Mouse (Mus musculus) neural tube, embryonic 13.5 days (tissue): Measurements from ENCODE around the gene Med25. TPM values are rescaled to one million over a fixed set of nuclear protein-coding genes. Genes with fewer than 3 reads are reported as not detected.

Experiments used
- ATAC-seq: fragments of 200-750 bp; cut with Nextera tagmentation; 2 replicates; pipeline ENCODE4 v1.8.0; 2017; ENCODE audit warnings: low read depth, mild to moderate bottlenecking, moderate TSS enrichment, moderate library complexity
- H3K27ac ChIP-seq: fragments of 300-500 bp; sonication (generic); replicated peaks from 2 replicates; pipeline ENCODE4 v1.5.1; 2015; ENCODE audit warnings: moderate library complexity, mild to moderate bottlenecking, inconsistent platforms
- H3K27me3 ChIP-seq: fragments of 300-500 bp; sonication (generic); 2 replicates; pipeline ENCODE4 v1.6.1; 2015; ENCODE audit warnings: mild to moderate bottlenecking, inconsistent platforms
- H3K36me3 ChIP-seq: fragments of 300-500 bp; sonication (generic); 2 replicates; pipeline ENCODE4 v1.6.1; 2015; ENCODE audit warnings: mild to moderate bottlenecking, inconsistent platforms
- H3K4me1 ChIP-seq: fragments of 300-500 bp; sonication (generic); replicated peaks from 2 replicates; pipeline ENCODE4 v1.6.1; 2015; ENCODE audit warnings: inconsistent platforms
- H3K4me2 ChIP-seq: fragments of 300-500 bp; sonication (generic); 2 replicates; pipeline ENCODE4 v1.6.1; 2015; ENCODE audit warnings: inconsistent platforms, mild to moderate bottlenecking, moderate library complexity
- H3K4me3 ChIP-seq: fragments of 300-500 bp; sonication (generic); 2 replicates; pipeline ENCODE4 v1.5.1; 2015; ENCODE audit warnings: mild to moderate bottlenecking, inconsistent platforms
- H3K9ac ChIP-seq: fragments of 300-500 bp; sonication (generic); 2 replicates; pipeline ENCODE4 v1.6.1; 2015; ENCODE audit warnings: moderate library complexity, mild to moderate bottlenecking, inconsistent platforms
- H3K9me3 ChIP-seq: fragments of 300-500 bp; sonication (generic); 2 replicates; pipeline ENCODE4 v1.6.1; 2016; ENCODE audit warnings: inconsistent platforms
- WGBS: fragments of 180-500 bp; shearing (Covaris S2); methylation state at CpG from one replicate; pipeline ENCODE4 v1.1.7; 2015; 5-methylcytosine and 5-hydroxymethylcytosine counted together
- polyA plus RNA-seq: library from polyadenylated mRNA; unstranded; fragments of >200 nt; fragmentation: Nextera tagmentation; extraction: Ambion mirVana; gene quantifications from 2 replicates; pipeline ENCODE4 v1.2.1, GENCODE M21; 2015

The Med25 gene
- polyA plus RNA-seq, 1 experiment from 2014 or later = 138 TPM

DNA sequence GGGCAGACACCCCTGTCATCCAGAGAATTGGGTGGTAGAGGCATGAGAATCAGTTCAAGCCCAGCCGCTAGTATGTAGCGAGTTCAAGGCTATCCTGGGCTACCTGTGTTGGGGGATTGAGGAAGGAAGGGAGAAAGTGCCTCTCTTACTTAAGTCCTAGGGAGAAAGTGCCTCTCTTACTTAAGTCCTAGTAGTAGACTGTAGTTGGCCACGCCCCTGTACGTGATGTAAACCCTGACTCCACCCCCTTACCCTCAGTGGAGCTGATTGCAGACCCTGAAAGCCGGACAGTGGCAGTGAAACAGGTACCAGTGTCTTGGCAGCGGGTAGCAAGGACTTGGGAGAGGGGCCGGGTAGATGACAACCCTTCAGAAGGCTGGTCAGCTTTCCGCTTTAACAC, 34.6 kb downstream of the Med25 start:
- Histone ChIP-seq H3K27ac (peak overlapping the region; percentile 95), H3K9ac (peak overlapping the region; percentile 93), H3K4me1 (peaks cover 67% of the 10 kb centered on the region), H3K4me2 (peak overlapping the region; percentile 97), H3K9me3 (no peaks in the 10 kb centered on the region), H3K36me3 (peaks cover 25% of the 10 kb centered on the region), H3K4me3 (peak overlapping the region; percentile 73), H3K27me3 (no peaks in the 10 kb centered on the region)
- no peak for ATAC-seq
- 29% methylated on average over 8 of the region's 8 CpGs for WGBS

DNA sequence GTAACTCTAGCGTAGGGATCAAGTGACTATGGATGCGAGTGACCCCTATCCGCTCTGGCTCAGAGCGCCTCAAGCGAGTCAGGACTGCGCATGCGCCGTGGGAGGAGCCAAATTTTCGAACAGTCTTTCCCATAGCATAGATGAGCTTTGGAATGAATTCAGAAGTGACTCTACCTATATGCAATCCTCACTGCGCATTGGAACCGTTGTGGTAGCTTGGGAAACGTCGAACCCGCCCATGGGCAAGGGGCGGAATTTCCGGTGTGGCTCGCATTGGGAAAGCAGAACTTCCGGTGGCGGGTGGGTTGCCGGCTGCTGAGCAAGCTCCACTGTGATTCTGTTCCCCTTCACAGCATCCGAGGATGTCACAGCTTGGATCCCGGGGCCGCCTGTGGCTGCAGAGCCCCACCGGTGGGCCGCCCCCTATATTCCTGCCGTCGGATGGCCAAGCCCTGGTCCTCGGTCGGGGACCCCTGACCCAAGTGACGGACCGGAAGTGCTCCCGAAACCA, 35.4 kb downstream of the Med25 start, which contains the start of gene Pnkp:
Pnkp (plus strand) TSS at position 98 of the 511 bp plus-strand sequence.
- ATAC-seq = peak; percentile 36
- Histone ChIP-seq H3K36me3 (peaks cover 23% of the 10 kb centered on the region), H3K4me3 (peak within 1 kb of the TSS; percentile 73), H3K27me3 (no peaks in the 10 kb centered on the region), H3K27ac (peak within 1 kb of the TSS; percentile 95), H3K4me2 (peak within 1 kb of the TSS; percentile 97), H3K9me3 (no peaks in the 10 kb centered on the region), H3K9ac (peak within 1 kb of the TSS; percentile 93), H3K4me1 (peaks cover 73% of the 10 kb centered on the region)
- WGBS = under 1% methylated on average over 32 of the region's 32 CpGs

DNA sequence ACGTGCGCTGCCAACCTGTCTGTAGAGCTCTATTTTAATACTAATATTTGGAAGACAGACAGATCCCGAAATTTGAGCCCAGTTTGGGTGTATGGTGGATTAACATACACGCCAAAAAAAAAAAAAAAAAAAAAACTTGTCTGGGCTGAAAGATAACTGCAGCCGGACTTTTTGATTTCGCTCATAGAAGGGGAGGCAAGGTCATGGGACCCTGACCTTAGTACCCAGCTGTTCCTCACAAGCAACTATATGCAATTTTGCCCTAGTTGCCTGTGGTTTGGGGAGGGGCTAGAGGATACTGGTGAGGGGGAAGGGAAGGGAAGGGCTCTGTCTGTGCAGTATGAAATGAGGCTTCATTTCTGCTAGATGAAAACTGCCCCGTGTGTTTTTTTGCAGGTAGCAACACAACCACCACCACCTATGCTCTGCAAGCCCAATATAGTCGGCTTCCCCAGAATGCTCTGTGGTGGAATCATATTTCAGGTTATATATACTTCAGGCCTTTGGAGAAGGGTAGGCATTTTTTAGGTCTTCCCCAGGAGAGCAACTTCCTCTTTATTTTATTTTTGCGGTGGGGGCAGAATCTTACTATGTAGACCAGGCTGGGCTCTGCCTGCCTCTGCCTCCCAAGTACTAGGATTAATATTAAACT, 36.1 kb downstream of the Med25 start:
- Histone ChIP-seq H3K9ac (peak overlapping the region; percentile 93), H3K4me2 (peak overlapping the region; percentile 97), H3K4me3 (peak overlapping the region; percentile 73), H3K36me3 (peaks cover 16% of the 10 kb centered on the region), H3K27me3 (no peaks in the 10 kb centered on the region), H3K9me3 (no peaks in the 10 kb centered on the region), H3K4me1 (peaks cover 73% of the 10 kb centered on the region), H3K27ac (peak overlapping the region; percentile 95)
- no peak for ATAC-seq
- WGBS = 66% methylated on average over 9 of the region's 9 CpGs

DNA sequence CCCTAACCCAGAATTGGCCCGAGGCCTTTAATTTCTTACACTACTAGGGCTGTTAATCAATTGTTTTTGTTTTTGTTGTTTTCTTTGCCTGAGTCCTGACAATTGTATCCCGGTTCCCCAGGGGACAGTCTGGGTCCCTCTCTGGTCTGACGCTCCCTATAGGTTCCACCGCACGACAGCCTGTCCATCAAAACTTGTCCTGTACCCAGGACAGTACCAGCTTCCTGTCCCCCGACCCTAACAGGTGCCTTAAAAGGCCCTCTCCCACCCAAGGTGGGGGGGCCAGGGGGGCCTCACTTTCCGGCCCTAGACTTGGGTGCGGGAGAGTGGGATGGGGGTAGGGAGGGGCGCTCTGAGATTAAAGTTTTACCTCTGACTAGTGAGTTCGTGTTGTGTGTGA, 37.5 kb downstream of the Med25 start:
- Histone ChIP-seq H3K4me2 (peak overlapping the region; percentile 77), H3K9ac (peak overlapping the region; percentile 81), H3K27me3 (no peaks in the 10 kb centered on the region), H3K4me3 (peak overlapping the region; percentile 43), H3K4me1 (peaks cover 72% of the 10 kb centered on the region), H3K9me3 (no peaks in the 10 kb centered on the region), H3K36me3 (peaks cover 16% of the 10 kb centered on the region), H3K27ac (peak overlapping the region; percentile 93)
- no peak for ATAC-seq
- WGBS = 37% methylated on average over 10 of the region's 10 CpGs

DNA sequence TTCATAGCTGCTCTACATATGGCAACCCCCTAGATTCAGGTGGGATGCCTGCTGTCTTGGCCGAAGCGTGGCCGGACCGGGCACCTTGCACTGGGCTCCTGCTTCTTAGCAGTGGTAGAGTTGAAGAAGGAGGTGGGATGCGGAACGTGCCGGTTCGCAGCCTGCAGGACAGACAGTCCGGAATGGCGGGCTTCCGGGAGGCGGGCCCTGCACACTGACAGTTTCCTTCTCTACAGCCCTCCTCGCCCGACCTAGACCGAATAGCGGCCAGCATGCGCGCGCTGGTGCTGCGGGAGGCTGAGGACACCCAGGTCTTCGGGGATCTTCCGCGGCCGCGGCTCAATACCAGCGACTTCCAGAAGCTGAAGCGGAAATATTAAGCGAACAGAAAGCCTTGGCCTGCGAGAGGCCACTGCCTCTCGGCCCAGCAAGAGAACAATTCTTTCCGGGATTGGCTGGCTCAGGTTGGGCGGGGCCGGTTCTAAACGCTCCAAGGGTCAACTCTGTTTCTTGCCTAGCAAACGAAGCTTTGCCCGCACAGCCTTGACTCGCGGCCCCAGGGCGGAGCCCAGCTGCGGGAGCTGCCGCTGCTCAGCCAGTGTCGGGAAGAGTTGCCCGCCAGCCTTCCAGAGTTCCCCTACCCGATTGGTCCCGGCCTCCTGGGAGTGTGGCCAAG, 38.0 kb downstream of the Med25 start:
- Histone ChIP-seq H3K4me2 (peak overlapping the region; percentile 77), H3K27ac (peak overlapping the region; percentile 93), H3K36me3 (peaks cover 16% of the 10 kb centered on the region), H3K27me3 (no peaks in the 10 kb centered on the region), H3K4me3 (peak overlapping the region; percentile 43), H3K9ac (peak overlapping the region; percentile 81), H3K9me3 (no peaks in the 10 kb centered on the region), H3K4me1 (peaks cover 72% of the 10 kb centered on the region)
- 0 out of 2 replicates have a peak, but pooled peaks have one; percentile 1 for ATAC-seq
- under 1% methylated on average over 45 of the region's 45 CpGs for WGBS

DNA sequence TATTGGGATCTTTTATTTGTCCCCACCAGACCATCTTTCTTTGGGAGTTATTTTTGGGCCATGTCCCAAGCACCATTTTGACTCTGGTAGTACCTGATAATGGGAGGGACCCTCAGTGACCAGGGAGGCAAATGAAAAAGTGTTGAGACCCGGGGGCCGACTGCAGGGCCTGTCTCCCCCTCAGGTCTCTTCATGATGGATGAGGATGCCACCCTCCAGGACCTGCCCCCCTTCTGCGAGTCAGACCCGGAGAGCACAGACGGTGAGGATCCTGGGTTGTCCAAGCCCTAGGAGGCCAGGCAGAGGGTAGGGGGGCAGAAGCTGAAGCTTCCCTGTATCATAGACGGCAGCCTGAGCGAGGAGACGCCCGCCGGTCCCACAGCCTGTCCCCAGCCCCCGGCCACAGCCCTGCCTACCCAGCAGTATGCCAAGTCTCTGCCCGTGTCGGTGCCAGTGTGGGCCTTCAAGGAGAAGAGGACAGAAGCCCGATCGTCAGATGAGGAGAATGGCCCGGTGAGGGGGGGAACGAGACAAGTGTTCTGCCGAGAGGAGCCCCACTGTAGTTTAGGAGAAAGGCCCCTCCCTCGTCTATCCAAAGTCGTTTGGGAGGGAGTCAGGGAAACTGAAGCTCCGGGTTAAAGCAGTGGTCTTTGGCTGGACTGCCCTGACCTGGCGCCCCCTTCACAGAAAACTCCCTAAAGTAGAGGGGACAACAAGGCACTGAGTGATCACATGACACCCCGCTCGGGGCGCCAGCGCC, 38.7 kb downstream of the Med25 start:
- Histone ChIP-seq H3K27ac (peak overlapping the region; percentile 93), H3K9ac (peak overlapping the region; percentile 81), H3K4me2 (peak overlapping the region; percentile 77), H3K9me3 (no peaks in the 10 kb centered on the region), H3K4me1 (peaks cover 72% of the 10 kb centered on the region), H3K27me3 (no peaks in the 10 kb centered on the region), H3K36me3 (peaks cover 16% of the 10 kb centered on the region), H3K4me3 (peak overlapping the region; percentile 43)
- 30% methylated on average over 26 of the region's 26 CpGs for WGBS
- no peak for ATAC-seq

DNA sequence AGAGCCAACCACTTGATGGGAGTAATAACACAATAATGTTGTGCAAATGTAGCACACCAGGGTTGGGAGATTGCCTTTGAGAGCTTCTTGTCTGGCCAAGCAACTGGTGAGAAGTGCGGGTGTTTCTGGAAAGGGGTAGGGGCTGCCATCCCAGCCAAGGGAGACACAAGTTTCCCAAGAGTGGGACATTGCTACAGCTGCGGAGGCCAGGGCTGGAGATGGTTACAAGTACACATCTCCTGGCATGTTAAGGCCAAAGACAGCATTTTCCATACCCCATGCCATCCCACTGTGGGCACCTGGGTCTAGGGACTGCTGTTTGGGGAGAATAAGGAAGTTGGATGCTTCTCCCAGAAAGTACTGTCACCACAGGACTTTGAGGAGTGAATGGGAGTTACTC, 39.4 kb downstream of the Med25 start:
- Histone ChIP-seq H3K36me3 (peaks cover 16% of the 10 kb centered on the region), H3K4me2 (peak overlapping the region; percentile 77; the same call in 1 of the 2 replicates), H3K9me3 (no peaks in the 10 kb centered on the region), H3K9ac (peak overlapping the region; percentile 81; the same call in 1 of the 2 replicates), H3K27me3 (no peaks in the 10 kb centered on the region), H3K4me1 (peaks cover 66% of the 10 kb centered on the region), H3K27ac (no peak overlapping the region), H3K4me3 (no peak overlapping the region)
- no peak for ATAC-seq
- WGBS = 98% methylated on average over 2 of the region's 2 CpGs

DNA sequence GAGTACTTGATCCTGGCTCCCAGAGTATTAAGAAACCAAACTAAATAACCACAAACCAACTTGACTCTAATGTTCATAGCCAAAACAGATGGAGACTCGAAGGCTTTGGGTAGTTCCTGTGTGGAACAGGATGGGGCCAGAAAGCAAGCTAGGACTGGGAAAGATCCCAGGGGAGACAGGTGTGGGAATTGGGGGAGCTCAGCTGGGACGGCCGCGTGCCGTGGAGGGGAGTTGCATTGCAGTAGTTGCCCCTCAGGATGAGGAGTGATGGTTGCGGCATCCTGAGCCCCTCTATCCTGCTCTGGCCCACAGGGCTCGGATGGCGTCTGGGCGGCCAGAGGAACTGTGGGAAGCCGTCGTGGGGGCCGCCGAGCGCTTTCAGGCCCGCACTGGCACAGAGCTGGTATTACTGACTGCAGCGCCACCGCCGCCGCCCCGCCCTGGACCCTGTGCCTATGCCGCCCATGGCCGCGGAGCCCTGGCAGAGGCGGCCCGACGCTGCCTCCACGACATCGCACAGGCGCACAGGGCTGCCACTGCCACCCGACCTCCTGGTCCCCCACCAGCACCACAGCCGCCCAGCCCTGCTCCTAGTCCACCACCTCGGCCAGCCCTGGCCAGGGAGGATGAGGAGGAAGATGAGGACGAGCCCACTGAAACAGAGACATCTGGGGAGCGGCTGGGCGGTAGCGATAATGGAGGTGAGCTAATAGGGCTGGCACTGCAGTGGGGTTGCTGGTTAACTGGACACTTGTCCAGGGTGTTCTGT, 40.1 kb downstream of the Med25 start:
- H3K4me2 ChIP-seq = peak overlapping the region; percentile 77; the same call in 1 of the 2 replicates
- H3K36me3 ChIP-seq = peaks cover 16% of the 10 kb centered on the region
- ATAC-seq = no peak
- no peak overlapping the region for H3K4me3 ChIP-seq
- no peak overlapping the region for H3K27ac ChIP-seq
- no peak overlapping the region for H3K9ac ChIP-seq
- no peaks in the 10 kb centered on the region for H3K9me3 ChIP-seq
- H3K27me3 ChIP-seq = no peaks in the 10 kb centered on the region
- H3K4me1 ChIP-seq = peaks cover 67% of the 10 kb centered on the region
- 91% methylated on average over 36 of the region's 36 CpGs for WGBS

DNA sequence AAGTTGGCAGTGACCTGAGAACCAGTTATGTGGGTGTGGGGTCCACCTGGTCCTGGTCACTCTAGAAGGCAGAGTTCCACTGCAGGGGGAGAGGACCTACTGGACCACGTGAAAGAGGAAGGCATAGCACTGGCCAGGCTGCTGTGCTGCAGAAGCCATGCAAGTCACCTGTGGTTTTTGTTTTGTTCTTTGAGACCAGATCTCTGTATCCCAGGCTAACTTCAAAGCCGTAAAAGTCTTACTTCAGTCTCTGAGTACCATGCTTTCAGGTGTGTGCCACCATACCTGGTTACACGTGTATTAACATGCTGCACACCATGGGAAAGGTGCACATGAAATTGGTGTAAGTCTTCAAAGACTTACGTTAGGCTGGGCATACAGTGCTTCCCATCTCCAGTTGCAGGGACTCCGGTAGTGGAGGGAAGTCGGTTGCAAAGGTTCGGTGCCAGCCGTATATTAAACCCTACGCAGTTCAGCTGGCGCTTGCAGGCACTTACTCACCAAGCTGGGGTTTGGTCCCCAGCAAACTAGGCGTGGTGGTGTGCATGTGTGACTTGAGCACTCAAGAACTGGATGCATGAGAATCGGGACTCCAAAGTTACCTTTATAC, 40.8 kb downstream of the Med25 start:
- peaks cover 69% of the 10 kb centered on the region for H3K4me1 ChIP-seq
- 92% methylated on average over 12 of the region's 12 CpGs for WGBS
- H3K27me3 ChIP-seq = no peaks in the 10 kb centered on the region
- no peak overlapping the region for H3K4me3 ChIP-seq
- H3K9me3 ChIP-seq = no peaks in the 10 kb centered on the region
- H3K36me3 ChIP-seq = peaks cover 18% of the 10 kb centered on the region
- H3K27ac ChIP-seq = no peak overlapping the region
- H3K4me2 ChIP-seq = no peak overlapping the region
- H3K9ac ChIP-seq = peak overlapping the region; percentile 89; the same call in 1 of the 2 replicates
- no peak for ATAC-seq

DNA sequence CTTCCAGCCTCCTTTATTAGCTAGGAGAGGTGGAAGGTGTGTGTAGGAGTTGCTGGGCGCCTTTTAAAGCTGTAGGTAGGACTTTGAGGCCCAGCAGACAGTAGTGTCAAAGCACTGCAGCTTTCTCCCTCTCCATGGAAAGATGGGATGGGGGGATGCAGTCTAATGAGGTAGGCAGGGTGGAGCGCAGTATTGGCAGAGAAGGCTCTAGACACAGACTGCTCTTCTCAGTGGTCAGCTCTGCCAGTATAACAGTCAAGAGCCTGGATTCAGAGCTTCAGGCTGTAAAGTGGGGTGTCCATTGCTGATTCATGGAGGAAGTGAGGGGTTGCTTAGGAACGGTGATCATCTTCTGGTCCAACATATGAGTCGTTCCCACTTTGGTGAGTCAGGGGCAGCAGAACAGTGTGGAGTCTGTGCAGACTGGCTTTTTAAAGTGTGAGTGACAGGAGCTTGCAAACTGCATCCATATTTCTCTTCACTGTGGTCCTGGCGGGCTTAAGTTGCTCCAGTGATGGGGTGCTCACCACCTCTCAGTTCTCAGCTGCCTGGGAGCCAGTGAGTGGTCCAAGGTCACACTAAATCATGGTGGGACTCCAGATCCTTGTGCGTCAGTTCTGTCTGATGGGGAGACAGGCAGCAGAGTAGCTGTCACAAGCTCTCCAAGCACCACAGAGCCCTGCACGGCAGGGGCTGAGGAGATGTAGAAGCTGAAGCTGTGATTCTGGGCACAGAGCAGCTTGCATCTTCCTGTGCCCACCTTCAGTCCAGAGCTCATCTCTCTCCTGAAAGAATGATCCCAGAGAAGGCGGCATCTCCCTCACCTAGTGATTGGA, 41.5 kb downstream of the Med25 start:
- peaks cover 62% of the 10 kb centered on the region for H3K4me1 ChIP-seq
- no peak for ATAC-seq
- peak overlapping the region; percentile 84 for H3K4me3 ChIP-seq
- H3K9ac ChIP-seq = peak overlapping the region; percentile 89
- H3K9me3 ChIP-seq = no peaks in the 10 kb centered on the region
- H3K4me2 ChIP-seq = peak overlapping the region; percentile 84
- 83% methylated on average over 8 of the region's 8 CpGs for WGBS
- H3K27me3 ChIP-seq = no peaks in the 10 kb centered on the region
- H3K36me3 ChIP-seq = peaks cover 25% of the 10 kb centered on the region
- H3K27ac ChIP-seq = peak overlapping the region; percentile 98
